Mouse (Mus musculus): ENCODE data around the gene Gm17455.

DNA sequence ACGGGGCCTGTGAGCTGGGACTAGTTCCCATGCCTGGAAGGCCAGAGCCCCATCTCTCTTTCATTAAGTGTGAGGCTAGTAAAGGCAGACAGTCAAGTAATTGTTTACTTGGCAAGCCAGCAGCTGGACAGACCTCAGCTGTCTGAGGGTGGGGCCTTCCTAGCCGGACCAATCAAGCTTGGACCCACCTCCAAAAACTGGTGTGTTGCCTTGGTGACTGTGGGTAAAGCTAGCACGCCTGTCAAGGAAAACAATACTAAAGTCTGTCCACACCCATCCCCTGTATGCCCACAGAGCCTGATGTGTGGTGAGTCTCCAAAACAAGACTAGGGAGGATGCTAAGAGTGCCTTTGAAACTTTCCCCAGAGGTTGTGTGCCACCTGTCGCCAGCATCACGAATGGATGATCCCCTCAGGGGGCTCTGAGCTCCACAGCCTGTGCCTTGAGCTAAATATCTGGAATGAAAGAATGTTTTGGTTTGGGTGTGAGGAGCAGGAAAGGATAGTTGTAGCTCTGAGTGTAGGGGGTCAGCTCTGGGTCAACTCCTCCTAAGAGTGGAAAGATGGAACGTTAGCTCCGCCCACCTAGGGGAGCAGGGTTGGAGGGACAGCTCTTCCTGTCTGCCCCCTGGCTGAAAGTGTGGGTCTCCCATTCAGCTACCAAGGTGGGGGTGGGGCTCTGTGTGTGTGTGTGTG lies 47.6 kb upstream of the Gm17455 start:
- TF ChIP-seq CTCF (conservative IDR thresholded peaks at IDR 0.05; ENCODE audit: low read length), result no peak
- TF ChIP-seq POU5F1 (IDR thresholded peaks at IDR 0.05; ENCODE audit: borderline replicate concordance, low read length), result no peak
- TF ChIP-seq NANOG (IDR thresholded peaks at IDR 0.05; ENCODE audit: borderline replicate concordance, low read length), result no peak
